Mouse (Mus musculus) hematopoietic stem cell, adult 5-6 weeks (primary cell): ENCODE measurements around the gene Copg1. TPM values are rescaled to one million over a fixed set of nuclear protein-coding genes. Genes with fewer than 3 reads are reported as not detected.

ENCODE experiments used
- ATAC-seq, 2 experiments: fragments of 125-278 bp in 1 of 2; replicated peaks in 1 of 2; 2 replicates each; pipeline ENCODE4 v1.8.0; 2016 to 2017; ENCODE audit warnings: inconsistent platforms in 2 of 2, mild to moderate bottlenecking in 2 of 2, moderate number of reproducible peaks in 2 of 2, low read depth in 1 of 2, moderate TSS enrichment in 1 of 2; ENCODE audit not compliant: low FRiP score in 2 of 2, poor library complexity in 2 of 2, severe bottlenecking in 2 of 2, insufficient read depth in 1 of 2, low TSS enrichment in 1 of 2
- total RNA-seq: library from RNA; stranded (forward); fragments of 172-1452, 232-1000 nt; gene quantifications from 2 replicates; pipeline ENCODE4 v1.2.3, GENCODE M21; 2017

The Copg1 gene
- 70.8 and 72.2 TPM in 2 replicates for total RNA-seq

GRCm38 (mm10) chr6:87887594-87888233 lies at the start of gene Copg1:
Copg1 (plus strand) TSS chr6:87887814.
- peak; percentile 91 to 95 for ATAC-seq

- peak; percentile 95 to 97 for ATAC-seq
These were observed 48.9 kb upstream of the Copg1 start, which contains the start of gene Isy1 for GRCm38 (mm10) chr6:87838551-87839197. Isy1 (minus strand) TSS chr6:87838798.

- no peak for ATAC-seq
These were observed 47.7 kb upstream of the Copg1 start for GRCm38 (mm10) chr6:87839797-87840341.

- no peak for ATAC-seq
These were observed 46.0 kb upstream of the Copg1 start for GRCm38 (mm10) chr6:87841635-87842034.

DNA sequence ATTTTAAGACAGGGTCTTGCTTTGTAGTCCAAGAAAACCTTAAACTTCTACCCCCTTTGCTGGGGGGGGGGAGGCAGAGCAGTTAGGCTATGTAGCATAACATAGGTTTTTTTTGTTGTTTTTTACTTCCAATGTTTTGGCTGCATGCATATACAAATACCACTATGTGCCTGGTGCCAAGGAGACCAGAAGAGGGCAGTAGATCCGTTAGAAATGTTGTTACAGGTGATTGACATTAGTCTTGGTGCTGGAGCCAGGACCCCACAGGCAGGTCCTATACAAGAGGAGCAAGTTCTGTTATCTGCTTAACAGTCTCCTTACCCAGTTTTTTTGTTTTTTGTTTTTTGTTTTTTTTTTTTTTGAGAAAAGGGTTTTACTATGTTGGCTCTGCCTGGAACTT lies 45.4 kb upstream of the Copg1 start:
- ATAC-seq: no peak

- ATAC-seq: no peak
These were observed 42.5 kb upstream of the Copg1 start for GRCm38 (mm10) chr6:87845031-87845695.

DNA sequence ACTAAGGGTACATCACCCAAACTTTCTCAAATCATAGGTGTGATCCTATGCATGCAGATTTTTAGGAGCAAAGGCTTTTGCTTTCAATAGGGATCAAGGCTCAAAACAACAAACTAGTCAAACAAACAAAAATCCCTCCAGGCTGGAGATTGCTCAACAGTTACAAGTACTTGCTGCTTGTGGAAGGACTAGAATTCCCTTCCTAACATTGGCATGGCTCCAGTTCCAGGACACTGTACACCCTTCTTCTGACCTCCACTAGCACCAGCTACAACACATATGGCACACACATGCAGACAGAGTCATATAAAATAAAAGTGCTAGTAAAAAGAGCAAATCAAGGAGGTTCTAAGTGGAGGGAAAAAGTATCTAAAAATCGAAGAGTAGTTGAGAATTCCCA lies 40.8 kb upstream of the Copg1 start:
- ATAC-seq: no peak

- ATAC-seq: no peak
These were observed 37.8 kb upstream of the Copg1 start for GRCm38 (mm10) chr6:87849780-87850154.

DNA sequence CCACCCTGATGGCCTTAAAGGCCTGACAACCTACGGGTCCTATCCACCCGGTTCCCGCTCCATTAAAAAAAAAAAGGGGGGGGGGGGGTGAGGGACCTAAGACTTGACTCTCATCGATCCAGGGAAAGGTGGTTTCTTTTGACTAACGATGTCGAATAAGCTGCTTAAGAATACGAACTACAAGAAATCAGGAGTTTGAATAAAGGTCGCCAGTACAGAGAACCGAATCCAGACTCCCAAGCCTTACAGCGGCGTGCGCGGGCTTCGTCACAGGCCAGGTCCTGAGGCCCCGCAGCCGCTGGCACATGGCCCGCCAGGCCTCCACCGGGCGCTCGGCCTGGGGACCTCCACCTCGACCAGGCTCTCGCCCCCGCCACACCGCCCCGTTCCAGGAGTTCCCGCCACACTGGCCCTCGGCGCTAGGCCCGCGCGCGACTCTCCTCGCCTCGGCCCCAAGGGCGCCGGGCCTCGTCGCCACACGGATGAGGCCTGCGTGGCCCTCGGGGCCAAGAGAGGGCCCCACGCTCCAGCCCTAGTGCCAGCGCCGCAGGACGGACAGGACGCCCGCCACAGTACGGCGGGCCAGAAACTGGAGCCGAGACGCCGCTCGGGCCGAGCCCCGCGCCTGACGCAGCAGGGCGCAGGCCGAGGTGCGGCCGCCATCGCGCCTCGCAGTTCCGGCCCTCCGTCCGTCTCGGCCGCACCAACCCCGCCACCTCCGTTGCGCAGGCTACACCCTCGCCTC lies 37.3 kb upstream of the Copg1 start:
- ATAC-seq: no peak

DNA sequence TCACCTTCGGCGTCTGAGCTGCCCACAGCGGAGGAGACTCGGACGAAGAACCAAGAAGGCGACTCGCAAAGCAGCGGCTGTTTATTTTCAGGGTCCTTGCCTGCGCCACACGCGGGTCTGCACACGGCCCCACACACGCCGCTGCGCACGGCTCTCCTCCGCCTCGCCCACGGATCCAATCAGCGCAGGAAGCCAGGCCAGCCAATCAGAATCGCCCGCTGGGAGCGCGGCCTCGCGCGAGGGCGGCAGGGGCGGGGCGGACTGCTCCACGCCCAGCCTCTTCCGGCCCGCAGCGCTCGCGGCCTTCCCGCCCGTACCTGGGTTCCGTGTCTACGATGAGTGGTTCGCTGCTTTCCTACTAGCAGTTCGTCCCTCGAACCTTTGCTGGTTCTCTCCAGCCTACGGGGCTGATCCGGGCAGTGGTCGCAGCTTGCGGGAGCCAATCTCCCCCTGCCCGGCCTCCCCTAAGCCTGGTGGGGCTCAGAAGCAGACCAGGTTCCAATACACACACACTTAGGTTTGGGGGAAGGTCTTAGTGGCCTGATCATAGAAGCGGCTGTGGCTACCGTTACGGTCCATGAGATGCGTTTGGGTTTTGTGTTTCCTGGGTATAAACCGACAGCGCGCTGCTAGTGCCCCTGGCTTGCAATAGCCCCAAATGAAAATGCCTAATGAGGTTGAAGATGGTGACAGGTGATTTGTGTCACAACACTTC lies 36.6 kb upstream of the Copg1 start, which contains the start of gene Cnbp:
Cnbp (minus strand) TSS at position 207 of the 715 bp plus-strand sequence.
- ATAC-seq: peak; percentile 91 to 96

- no peak for ATAC-seq
These were observed 35.7 kb upstream of the Copg1 start for GRCm38 (mm10) chr6:87851871-87852270.

- no peak for ATAC-seq
These were observed 34.2 kb upstream of the Copg1 start for GRCm38 (mm10) chr6:87853446-87853845.

DNA sequence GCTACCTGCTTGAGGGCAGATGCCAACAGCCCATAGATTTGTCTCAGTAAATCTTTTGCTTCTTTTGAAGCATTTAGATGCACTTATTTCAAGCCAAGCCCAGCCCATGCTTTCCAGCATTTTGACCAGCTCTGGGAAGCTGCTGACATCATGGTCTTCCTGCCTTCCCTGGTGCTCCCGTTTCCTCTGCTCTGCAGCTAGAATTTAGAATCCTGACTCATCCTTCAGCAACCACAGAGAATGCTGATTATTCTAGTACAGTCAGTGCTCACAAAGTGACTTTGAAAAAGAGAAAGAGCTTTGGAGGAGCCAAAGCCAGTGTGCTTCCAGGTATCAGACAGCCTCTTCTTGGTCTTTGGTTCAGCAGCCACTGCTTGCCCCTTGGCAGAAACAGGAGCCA lies 30.5 kb upstream of the Copg1 start:
- no peak for ATAC-seq

DNA sequence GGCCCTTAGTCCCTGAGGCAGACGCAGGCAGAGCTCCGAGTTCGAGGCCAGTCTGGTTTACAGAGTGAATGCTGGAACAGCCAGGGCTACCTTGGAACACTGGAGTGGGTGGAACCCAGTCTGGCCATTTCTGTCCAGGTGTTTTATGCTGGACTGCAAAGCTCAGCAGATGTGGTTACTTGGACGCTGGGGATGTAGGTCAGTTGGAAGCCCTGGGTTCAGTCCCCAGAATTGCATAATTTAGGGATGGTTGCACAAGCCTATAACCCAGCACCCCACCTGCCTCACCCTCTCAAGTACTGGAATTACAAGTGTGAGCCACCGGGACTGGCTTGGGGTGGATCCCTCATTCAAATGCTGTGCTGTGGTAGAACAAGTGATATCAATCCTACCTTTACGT lies 21.4 kb upstream of the Copg1 start:
- no peak for ATAC-seq

GRCm38 (mm10) chr6:87867256-87867655 lies 20.4 kb upstream of the Copg1 start:
- no peak for ATAC-seq

DNA sequence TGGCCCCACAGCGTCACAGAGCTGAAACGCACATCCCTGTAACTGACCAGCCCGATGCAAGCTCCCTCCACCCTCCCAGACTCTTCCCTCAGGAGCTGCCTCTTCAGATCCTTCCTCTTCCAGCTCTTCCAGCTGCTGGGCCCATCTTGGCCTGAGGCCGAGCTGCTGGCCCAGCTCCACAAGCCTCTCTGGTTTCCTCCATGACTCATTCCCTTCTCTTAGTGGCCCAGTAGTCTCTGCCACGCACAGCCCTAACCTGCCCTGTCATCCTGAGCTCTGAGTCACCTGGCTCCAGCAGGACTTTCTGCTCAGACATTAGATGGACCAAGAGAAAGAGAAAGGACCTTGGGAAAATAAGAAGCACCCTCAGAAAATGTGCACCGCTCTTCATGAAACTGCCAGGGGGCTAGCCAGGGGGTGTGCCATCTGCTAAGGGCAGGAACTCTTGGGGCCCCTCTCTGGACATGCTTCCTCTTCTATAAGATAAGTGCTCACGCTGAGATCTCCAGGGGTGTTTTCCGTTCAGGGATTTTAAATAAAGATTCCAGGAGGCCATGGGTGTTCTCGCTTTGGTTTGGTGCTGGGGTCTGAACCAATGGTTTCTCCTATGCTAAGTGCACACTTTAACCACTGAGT lies 18.6 kb upstream of the Copg1 start:
- ATAC-seq: peak; percentile 71 to 82

GRCm38 (mm10) chr6:87870440-87870839 lies 17.2 kb upstream of the Copg1 start:
- no peak for ATAC-seq
